Mouse (Mus musculus): ENCODE measurements at regions not wholly inside any gene's neighbourhood (a gene's known extent, or its start where the extent isn't known, plus 50 kb on each side); places are given as distances from the start of the nearest gene placed in this dataset.

DNA sequence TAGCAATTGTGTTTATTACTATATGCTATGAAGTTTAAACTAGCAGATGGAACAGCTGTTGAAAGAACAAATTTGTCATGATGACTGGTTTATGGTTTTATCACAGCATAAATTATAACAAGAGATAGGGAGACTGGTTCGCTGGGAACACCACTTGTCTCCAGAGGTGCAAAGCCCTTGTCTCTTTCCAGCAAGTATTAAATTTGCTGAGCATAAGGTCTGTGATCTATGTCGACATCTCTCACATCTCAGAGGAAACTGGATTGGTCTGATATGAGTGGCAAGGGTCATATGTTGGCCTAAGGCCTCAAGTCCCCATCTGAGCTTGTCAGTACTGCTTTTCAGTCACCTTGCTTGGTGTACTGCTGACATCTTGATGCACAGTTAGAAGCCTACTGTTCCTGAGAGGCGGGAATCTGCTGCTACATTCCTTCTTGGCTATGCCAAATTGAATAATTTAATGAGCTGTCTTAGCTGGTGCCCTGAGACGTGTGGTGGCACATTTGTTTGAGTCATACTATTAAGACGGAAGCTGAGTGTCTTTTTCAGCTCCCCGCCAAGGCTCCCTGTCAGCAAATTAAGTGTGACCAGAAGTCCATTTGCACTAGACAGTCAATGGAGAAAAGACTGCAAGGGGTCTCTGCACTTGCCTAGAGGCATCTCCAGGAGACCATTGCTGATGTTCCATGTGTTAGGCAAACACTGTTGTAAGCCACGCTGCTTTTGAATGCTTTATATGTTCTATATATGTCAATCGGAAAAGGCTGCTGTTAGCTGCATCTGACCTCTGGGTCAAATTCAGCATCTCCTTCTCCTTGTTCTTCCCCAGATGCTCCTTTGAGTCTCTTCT, 157.0 kb downstream of the Bmp2 start:
- no peak for TF ChIP-seq CTCF (IDR thresholded peaks at IDR 0.05; ENCODE audit: insufficient read depth, low read depth, low read length)
- no peak for TF ChIP-seq POLR2A (IDR thresholded peaks at IDR 0.05; ENCODE audit: insufficient read depth, low read depth, low read length)

All from olfactory bulb, adult 2 months (tissue).